In the genomic region with DNA sequence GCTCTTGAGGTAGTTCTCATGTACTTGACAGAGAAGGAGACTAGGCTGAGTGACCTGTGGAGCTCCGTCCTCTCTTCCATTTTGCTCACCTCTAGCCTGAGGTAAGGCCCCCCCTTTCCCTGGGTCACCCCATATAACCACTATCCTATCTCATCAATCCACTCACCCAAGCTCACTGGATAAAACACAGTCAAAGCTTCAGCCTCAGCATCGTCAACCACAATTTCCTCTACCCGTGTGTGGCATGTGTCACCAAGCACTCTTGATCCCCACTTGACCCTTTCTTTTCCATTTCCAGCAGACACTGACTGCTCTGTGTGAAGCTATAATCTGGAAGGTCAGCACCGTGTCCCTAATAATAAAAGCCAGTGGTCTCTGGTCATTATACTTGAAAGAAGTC, we compare ENCODE assay signal across 17 mouse cellular contexts.
"Had no signal": no experiment of that assay in that cellular context is flagged by ENCODE, and none has a peak within 500 bp of the region (broad histone marks: within the 10 kb centered on the region; RNA-seq: fewer than 3 reads in every experiment).

No protein-coding gene starts in this region.

- H3K4me1 ChIP-seq: liver, embryonic 15.5 days; neural tube, embryonic 12.5 days; stomach, embryonic 15.5 days had no signal

- H3K36me3 ChIP-seq: liver, embryonic 15.5 days; lung, embryonic 15.5 days; midbrain, embryonic 13.5 days; midbrain, embryonic 15.5 days; neural tube, embryonic 12.5 days; stomach, embryonic 15.5 days had no signal

- H3K27ac ChIP-seq: liver, embryonic 15.5 days; lung, embryonic 15.5 days; macrophage; midbrain, embryonic 13.5 days; midbrain, embryonic 15.5 days; neural tube, embryonic 12.5 days; stomach, embryonic 15.5 days; stomach, postnatal 0 days had no signal

- H3K4me3 ChIP-seq: liver, embryonic 15.5 days; lung, embryonic 15.5 days; midbrain, embryonic 13.5 days; midbrain, embryonic 15.5 days; neural tube, embryonic 12.5 days; stomach, embryonic 15.5 days had no signal

- H3K9ac ChIP-seq: liver, embryonic 15.5 days; liver, postnatal 0 days; lung, embryonic 15.5 days; midbrain, embryonic 13.5 days; midbrain, embryonic 15.5 days; neural tube, embryonic 12.5 days; stomach, embryonic 15.5 days had no signal

- DNase-seq: liver, postnatal 0 days; lung, adult 2 months; lung, postnatal 14 days; lung, postnatal 36 days; right cerebral cortex, postnatal 14 days; thymus, postnatal 14 days; thymus, postnatal 36 days had no signal

- H3K27me3 ChIP-seq: liver, embryonic 15.5 days; lung, embryonic 15.5 days; midbrain, embryonic 13.5 days; midbrain, embryonic 15.5 days; neural tube, embryonic 12.5 days; stomach, embryonic 15.5 days had no signal

- ATAC-seq: liver, postnatal 0 days; lung, postnatal 0 days; midbrain, embryonic 13.5 days; midbrain, embryonic 15.5 days had no signal

- H3K9me3 ChIP-seq: liver, embryonic 15.5 days; lung, embryonic 15.5 days; midbrain, embryonic 13.5 days; midbrain, embryonic 15.5 days; neural tube, embryonic 12.5 days; stomach, embryonic 15.5 days had no signal

- H3K4me2 ChIP-seq: liver, embryonic 15.5 days; lung, embryonic 15.5 days; midbrain, embryonic 11.5 days; midbrain, embryonic 13.5 days; midbrain, embryonic 15.5 days; neural tube, embryonic 12.5 days; stomach, embryonic 15.5 days had no signal
